Mouse (Mus musculus) heart, adult 2 months (tissue): ENCODE results near the gene Ifi47.

Experiments
- CTCF ChIP-seq: fragments of 200-600 bp; IDR thresholded peaks from 2 replicates; pipeline ENCODE4 v1.8.1; 2022; ENCODE audit warnings: antibody characterized with exemption, mild to moderate bottlenecking, moderate library complexity
- EP300 ChIP-seq: fragments of 200-500 bp; IDR thresholded peaks from 2 replicates; pipeline ENCODE4 v1.6.1; 2011; ENCODE audit warnings: low read depth, low read length, control low read depth; ENCODE audit not compliant: insufficient read depth
- POLR2A ChIP-seq: fragments of 200-500 bp; IDR thresholded peaks from 2 replicates; pipeline ENCODE4 v1.6.1; 2011; ENCODE audit warnings: mild to moderate bottlenecking, low read depth, low read length, control low read depth; ENCODE audit not compliant: insufficient read depth

DNA sequence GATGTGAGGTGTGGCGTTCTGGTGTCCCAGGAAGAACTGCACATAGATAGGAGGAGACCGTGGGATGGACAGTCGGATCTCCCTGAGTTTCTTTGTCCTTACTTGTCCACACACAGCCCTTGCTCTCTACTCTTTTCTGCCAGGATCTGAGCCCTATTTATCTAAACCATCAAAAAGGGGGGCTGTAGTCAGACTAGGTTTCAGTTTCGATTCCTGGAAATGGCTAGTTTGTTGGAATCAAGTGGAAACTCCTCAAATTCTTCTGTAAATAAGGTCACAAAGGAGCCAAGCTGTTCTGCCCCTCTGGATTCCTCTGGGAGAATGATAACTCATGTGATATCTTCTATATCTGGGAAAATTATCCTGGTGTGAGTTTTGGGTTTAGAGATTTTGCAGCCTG lies 5.0 kb downstream of the Ifi47 start:
- no peak for TF ChIP-seq CTCF
- TF ChIP-seq EP300: no peak
- TF ChIP-seq POLR2A: no peak
